Mouse (Mus musculus) hindbrain, embryonic 16.5 days (tissue): ENCODE measurements at regions not wholly inside any gene's neighbourhood (a gene's known extent, or its start where the extent isn't known, plus 50 kb on each side); places are given as distances from the start of the nearest gene placed in this dataset.
"Not testable (repeated sequence)": the region's sequence is repeated elsewhere in the genome, so short reads cannot be mapped to it uniquely, and the experiment has no call there.

Source experiments
- ATAC-seq: fragments of 200-750 bp; cut with Nextera tagmentation; 2 replicates; pipeline ENCODE4 v1.8.0; 2017; ENCODE audit warnings: moderate TSS enrichment, moderate library complexity
- H3K27ac ChIP-seq: fragments of 300-500 bp; sonication (generic); 2 replicates; pipeline ENCODE4 v1.5.1; 2014; ENCODE audit warnings: low read depth, mild to moderate bottlenecking, control low read depth, low read length, moderate library complexity
- H3K27me3 ChIP-seq: fragments of 300-500 bp; sonication (generic); replicated peaks from 2 replicates; pipeline ENCODE4 v1.6.1; 2014; ENCODE audit warnings: low read length; ENCODE audit not compliant: control insufficient read depth, insufficient read depth
- H3K36me3 ChIP-seq: fragments of 300-500 bp; sonication (generic); 2 replicates; pipeline ENCODE4 v1.6.1; 2014; ENCODE audit warnings: mild to moderate bottlenecking, low read length, moderate library complexity, mixed read lengths; ENCODE audit not compliant: control insufficient read depth, insufficient read depth
- H3K4me1 ChIP-seq: fragments of 300-500 bp; sonication (generic); 2 replicates; pipeline ENCODE4 v1.6.1; 2014; ENCODE audit warnings: low read depth, low read length; ENCODE audit not compliant: control insufficient read depth, insufficient read depth
- H3K4me2 ChIP-seq: fragments of 300-500 bp; sonication (generic); 2 replicates; pipeline ENCODE4 v1.6.1; 2014; ENCODE audit warnings: mild to moderate bottlenecking, low read length, control low read depth, moderate library complexity
- H3K4me3 ChIP-seq: fragments of 300-500 bp; sonication (generic); 2 replicates; pipeline ENCODE4 v1.5.1; 2014; ENCODE audit warnings: mild to moderate bottlenecking, low read length, control low read depth, moderate library complexity
- H3K9ac ChIP-seq: fragments of 300-500 bp; sonication (generic); 2 replicates; pipeline ENCODE4 v1.6.1; 2014; ENCODE audit warnings: low read depth, mild to moderate bottlenecking, control low read depth, low read length, moderate library complexity
- H3K9me3 ChIP-seq: fragments of 300-500 bp; sonication (generic); 2 replicates; pipeline ENCODE4 v1.6.1; 2014; ENCODE audit warnings: mild to moderate bottlenecking, low read length, moderate library complexity; ENCODE audit not compliant: control insufficient read depth
- WGBS: fragments of 180-500 bp; shearing (Covaris S2); extraction: QIAGEN DNeasy Blood & Tissue Kit; methylation state at CpG from one replicate; pipeline ENCODE4 v1.1.7; 2014; 5-methylcytosine and 5-hydroxymethylcytosine counted together

- H3K4me1 ChIP-seq: no peaks in the 10 kb centered on the region
- no peak overlapping the region for H3K27ac ChIP-seq
- no peaks in the 10 kb centered on the region for H3K36me3 ChIP-seq
- no peaks in the 10 kb centered on the region for H3K9me3 ChIP-seq
- no peaks in the 10 kb centered on the region for H3K27me3 ChIP-seq
- no peak for ATAC-seq
- H3K9ac ChIP-seq: no peak overlapping the region
- 92% methylated on average over 2 of the region's 2 CpGs for WGBS
- no peak overlapping the region for H3K4me3 ChIP-seq
- no peak overlapping the region for H3K4me2 ChIP-seq
These were observed 965.3 kb upstream of the Robo1 start for GRCm38 (mm10) chr16:71342777-71343176.

GRCm38 (mm10) chr16:71344589-71344988 is 963.5 kb upstream of the Robo1 start:
- WGBS: 75% methylated on average over 2 of the region's 2 CpGs
- Histone ChIP-seq H3K27ac (no peak overlapping the region), H3K4me3 (no peak overlapping the region), H3K9ac (no peak overlapping the region), H3K27me3 (no peaks in the 10 kb centered on the region), H3K9me3 (no peaks in the 10 kb centered on the region), H3K36me3 (no peaks in the 10 kb centered on the region), H3K4me2 (no peak overlapping the region), H3K4me1 (no peaks in the 10 kb centered on the region)
- no peak for ATAC-seq

GRCm38 (mm10) chr16:71391872-71392271 is 916.2 kb upstream of the Robo1 start:
- Histone ChIP-seq H3K4me1 (no peaks in the 10 kb centered on the region), H3K27me3 (no peaks in the 10 kb centered on the region), H3K9ac (no peak overlapping the region), H3K4me2 (peak overlapping the region; percentile 1; the same call in 1 of the 2 replicates), H3K27ac (peak overlapping the region; percentile 3; the same call in 1 of the 2 replicates), H3K4me3 (no peak overlapping the region), H3K9me3 (no peaks in the 10 kb centered on the region), H3K36me3 (no peaks in the 10 kb centered on the region)
- WGBS: 16% methylated on average over 5 of the region's 5 CpGs
- peak; percentile 80 for ATAC-seq

- not testable (repeated sequence) for H3K4me2 ChIP-seq, H3K27ac ChIP-seq, H3K9ac ChIP-seq, H3K27me3 ChIP-seq, ATAC-seq, H3K36me3 ChIP-seq, H3K4me1 ChIP-seq, H3K4me3 ChIP-seq, H3K9me3 ChIP-seq
- 98% methylated on average over 3 of the region's 3 CpGs for WGBS
These were observed 873.3 kb upstream of the Robo1 start for GRCm38 (mm10) chr16:71434791-71435190.
